Mouse (Mus musculus) heart, embryonic 14.5 days (tissue): ENCODE results near the gene Lrrc38. TPM values are rescaled to one million over a fixed set of nuclear protein-coding genes. Genes with fewer than 3 reads are reported as not detected.

Experiments used
- ATAC-seq: fragments of 200-750 bp; cut with Nextera tagmentation; 2 replicates; pipeline ENCODE4 v1.8.0; 2017; ENCODE audit warnings: low read depth, moderate TSS enrichment; ENCODE audit not compliant: insufficient number of reproducible peaks, insufficient read depth, low FRiP score
- H3K27ac ChIP-seq, 2 experiments: fragments of 200-500 bp in 1 of 2; fragments of 300-500 bp in 1 of 2; sonication (generic) in 1 of 2; replicated peaks in 1 of 2; 2 replicates each; pipeline ENCODE4 v1.5.1; 2012 to 2014; ENCODE audit warnings: low read depth in 2 of 2, low read length in 2 of 2, control low read depth in 1 of 2, mild to moderate bottlenecking in 1 of 2, mixed read lengths in 1 of 2; ENCODE audit not compliant: control insufficient read depth in 1 of 2, insufficient read depth in 1 of 2
- H3K27me3 ChIP-seq: fragments of 300-500 bp; sonication (generic); 2 replicates; pipeline ENCODE4 v1.6.1; 2014; ENCODE audit warnings: mild to moderate bottlenecking, low read length, control low read depth; ENCODE audit not compliant: control insufficient read depth, insufficient read depth
- H3K36me3 ChIP-seq: fragments of 300-500 bp; sonication (generic); 2 replicates; pipeline ENCODE4 v1.6.1; 2014; ENCODE audit warnings: mild to moderate bottlenecking, control low read depth, low read length, mixed read lengths; ENCODE audit not compliant: control insufficient read depth, insufficient read depth
- H3K4me1 ChIP-seq, 2 experiments: fragments of 200-500 bp in 1 of 2; fragments of 300-500 bp in 1 of 2; sonication (generic) in 1 of 2; 2 replicates each; pipeline ENCODE4 v1.6.1; 2012 to 2014; ENCODE audit warnings: low read length in 2 of 2, control low read depth in 1 of 2, mixed read lengths in 1 of 2; ENCODE audit not compliant: control insufficient read depth in 2 of 2, insufficient read depth in 2 of 2
- H3K4me2 ChIP-seq: fragments of 300-500 bp; sonication (generic); 2 replicates; pipeline ENCODE4 v1.6.1; 2014; ENCODE audit warnings: mild to moderate bottlenecking, low read length
- H3K4me3 ChIP-seq, 2 experiments: fragments of 200-500 bp in 1 of 2; fragments of 300-500 bp in 1 of 2; sonication (generic) in 1 of 2; 2 replicates each; pipeline ENCODE4 v1.5.1; 2012 to 2014; ENCODE audit warnings: low read length in 2 of 2, mild to moderate bottlenecking in 2 of 2, control low read depth in 1 of 2, low read depth in 1 of 2, moderate library complexity in 1 of 2; ENCODE audit not compliant: control insufficient read depth in 1 of 2, insufficient read depth in 1 of 2
- H3K9ac ChIP-seq: fragments of 300-500 bp; sonication (generic); 2 replicates; pipeline ENCODE4 v1.6.1; 2014; ENCODE audit warnings: mild to moderate bottlenecking, low read length
- H3K9me3 ChIP-seq: fragments of 300-500 bp; sonication (generic); 2 replicates; pipeline ENCODE4 v1.6.1; 2016; ENCODE audit warnings: low read length, control low read depth; ENCODE audit not compliant: control insufficient read depth
- WGBS: fragments of 180-500 bp; shearing (Covaris S2); extraction: QIAGEN DNeasy Blood & Tissue Kit; methylation state at CpG from one replicate; pipeline ENCODE4 v1.1.7; 2014; 5-methylcytosine and 5-hydroxymethylcytosine counted together
- polyA plus RNA-seq: library from polyadenylated mRNA; unstranded; fragments of >200 nt; fragmentation: Nextera tagmentation; extraction: Ambion mirVana; gene quantifications from 2 replicates; pipeline ENCODE4 v1.2.1, GENCODE M21; 2014

The Lrrc38 gene
- polyA plus RNA-seq, 1 experiment from 2014 or later = 0.47 TPM

- Histone ChIP-seq H3K36me3 (peaks cover 45% of the 10 kb centered on the region), H3K4me2 (no peak overlapping the region), H3K27ac (no peak overlapping the region), H3K9me3 (no peaks in the 10 kb centered on the region), H3K4me3 (no peak overlapping the region), H3K27me3 (no peaks in the 10 kb centered on the region), H3K9ac (no peak overlapping the region), H3K4me1 (peaks cover 2 to 4% of the 10 kb centered on the region in 2 experiments; a peak in 2 of 4 replicates)
- 91% methylated on average over 3 of the region's 3 CpGs for WGBS
- no peak for ATAC-seq
Measured at GRCm38 (mm10) chr4:143414121-143414520, 64.6 kb downstream of the Lrrc38 start.

Other genes with a start within 250 kb of the Lrrc38 start
- gene Prdm2, start 136.8 kb upstream of the Lrrc38 start, polyA plus RNA-seq = 8.7 and 9.4 TPM in 2 replicates
- gene Pdpn, start 50.2 kb upstream of the Lrrc38 start, polyA plus RNA-seq = 24.5 and 26.9 TPM in 2 replicates
- not detected in 2 replicates for gene Pramel1, start 44.7 kb downstream of the Lrrc38 start, polyA plus RNA-seq
- 12.7 and 13.4 TPM in 2 replicates for gene Pramef8, start 62.7 kb downstream of the Lrrc38 start, polyA plus RNA-seq
- gene Oog4, start 100.6 kb downstream of the Lrrc38 start, polyA plus RNA-seq = not detected in 2 replicates
- not detected in 2 replicates for gene Gm13043, start 161.6 kb downstream of the Lrrc38 start, polyA plus RNA-seq
- not detected in 2 replicates for gene Gm13040, start 186.2 kb downstream of the Lrrc38 start, polyA plus RNA-seq
- not detected in 2 replicates for gene BC080695, start 201.9 kb downstream of the Lrrc38 start, polyA plus RNA-seq
- gene Gm13057, start 202.0 kb downstream of the Lrrc38 start, polyA plus RNA-seq = not detected in 2 replicates